Mouse (Mus musculus) stomach, postnatal 0 days (tissue): ENCODE results near the gene C2.

Source experiments
- CTCF ChIP-seq: IDR thresholded peaks from 2 replicates; pipeline ENCODE4 v1.5.1; 2016; ENCODE audit warnings: antibody characterized with exemption, low read depth, mild to moderate bottlenecking, moderate library complexity
- EP300 ChIP-seq: optimal IDR thresholded peaks from 2 replicates; pipeline ENCODE3; 2016; ENCODE audit warnings: antibody characterized with exemption

GRCm38 (mm10) chr17:34928841-34929240, 30.8 kb upstream of the C2 start:
- TF ChIP-seq EP300: no peak
- TF ChIP-seq CTCF: no peak
